Comparison of ENCODE assay signal across 8 mouse cellular contexts in genomic region chr12:54986052-54986717, GRCm38 (mm10). TPM values are rescaled to one million over a fixed set of nuclear protein-coding genes. Genes with fewer than 3 reads are reported as not detected.
DNase-seq lines count a peak whose midpoint lies in the region; ATAC-seq and TF ChIP-seq lines count a peak whose summit lies in the region.

TSS of gene Gm20403 (minus strand) at chr12:54986529.

- peaks cover 3% of the 10 kb centered on the region; the same call in 1 of the 2 replicates for H3K36me3 ChIP-seq in limb, embryonic 11.5 days (ENCODE audit: control insufficient read depth, insufficient read depth, low read length)
- H3K36me3 ChIP-seq in midbrain, embryonic 11.5 days (ENCODE audit: control insufficient read depth, insufficient read depth, low read length), result 0 out of 2 replicates have a peak, but pooled peaks cover 2% of the 10 kb centered on the region
- no peaks in the 10 kb centered on the region for H3K36me3 ChIP-seq in small intestine, adult 2 months (ENCODE audit: control insufficient read depth, insufficient read depth, low read length)

- no peak; the same call in 1 of the 2 replicates for ATAC-seq in limb, embryonic 11.5 days (ENCODE audit: insufficient number of reproducible peaks, low FRiP score, low TSS enrichment, low read depth)
- peak; percentile 73 for ATAC-seq in midbrain, embryonic 11.5 days (ENCODE audit: low FRiP score)

- WGBS in limb, embryonic 11.5 days, result under 1% methylated on average over 60 of the region's 60 CpGs
- WGBS in midbrain, embryonic 11.5 days, result under 1% methylated on average over 49 of the region's 60 CpGs
- whole genome bisulfite sequencing in small intestine, adult 2 months, result under 1% methylated on average over 38 of the region's 60 CpGs

- TF ChIP-seq POLR2A in small intestine, adult 2 months (IDR thresholded peaks at IDR 0.05; ENCODE audit: low read depth, low read length), result peak; percentile 98

- peak within 1 kb of the TSS; percentile 91 for H3K9ac ChIP-seq in limb, embryonic 11.5 days (ENCODE audit: low read length)
- H3K9ac ChIP-seq in midbrain, embryonic 11.5 days (ENCODE audit: low read length), result peak within 1 kb of the TSS; percentile 97

- no peaks in the 10 kb centered on the region for H3K9me3 ChIP-seq in limb, embryonic 11.5 days (ENCODE audit: control insufficient read depth, low read length)
- H3K9me3 ChIP-seq in midbrain, embryonic 11.5 days (ENCODE audit: control insufficient read depth, low read length), result no peaks in the 10 kb centered on the region

- H3K4me2 ChIP-seq in limb, embryonic 11.5 days (ENCODE audit: low read depth, severe bottlenecking), result peak within 1 kb of the TSS; percentile 86
- peak within 1 kb of the TSS; percentile 84 for H3K4me2 ChIP-seq in midbrain, embryonic 11.5 days

- peak; percentile 9 to 31 for DNase-seq in left cerebral cortex, adult 18-20 months (ENCODE audit: low spot score in 2 of 2)
- no peak for DNase-seq in left cerebral cortex, adult 11 months (ENCODE audit: low spot score)
- peak; percentile 75 for DNase-seq in embryo, embryonic 10 days (ENCODE audit: low spot score)
- peak; percentile 47 for DNase-seq in gastrocnemius, postnatal 25 days
- peak; percentile 54 for DNase-seq in hindlimb bud, embryonic 11.5 days (ENCODE audit: extremely low spot score, low read depth, low spot score)
- DNase-seq in limb, embryonic 11.5 days (ENCODE audit: low spot score), result peak; percentile 76
- peak; percentile 97 for DNase-seq in midbrain, embryonic 11.5 days (ENCODE audit: low spot score, missing footprints)

- H3K27me3 ChIP-seq in limb, embryonic 11.5 days (ENCODE audit: control insufficient read depth, insufficient read depth, low read length), result no peaks in the 10 kb centered on the region
- no peaks in the 10 kb centered on the region for H3K27me3 ChIP-seq in midbrain, embryonic 11.5 days (ENCODE audit: control insufficient read depth, insufficient read depth, low read length)
- no peaks in the 10 kb centered on the region for H3K27me3 ChIP-seq in small intestine, adult 2 months (ENCODE audit: control insufficient read depth, insufficient read depth, low read length)

- no peak for TF ChIP-seq CTCF in small intestine, adult 2 months (IDR thresholded peaks at IDR 0.05; ENCODE audit: extremely low read depth, insufficient read length, insufficient replicate concordance, low read depth, low read length)

- peak within 1 kb of the TSS; percentile 85 for H3K4me3 ChIP-seq in limb, embryonic 11.5 days (ENCODE audit: low read depth, low read length)
- H3K4me3 ChIP-seq in midbrain, embryonic 11.5 days (ENCODE audit: low read depth, low read length), result peak within 1 kb of the TSS; percentile 93
- H3K4me3 ChIP-seq in small intestine, adult 2 months (ENCODE audit: low read depth, low read length), result peak within 1 kb of the TSS; percentile 99

- peak within 1 kb of the TSS; percentile 84 for H3K27ac ChIP-seq in limb, embryonic 11.5 days (replicated peaks; ENCODE audit: low read depth, low read length)
- H3K27ac ChIP-seq in midbrain, embryonic 11.5 days (ENCODE audit: low read depth, low read length), result peak within 1 kb of the TSS; percentile 85
- peak within 1 kb of the TSS; percentile 80 for H3K27ac ChIP-seq in small intestine, adult 2 months (ENCODE audit: insufficient read depth, low read depth, low read length)

- H3K4me1 ChIP-seq in limb, embryonic 11.5 days (ENCODE audit: control insufficient read depth, insufficient read depth, low read length), result no peaks in the 10 kb centered on the region
- peaks cover 4% of the 10 kb centered on the region; the same call in 1 of the 2 replicates for H3K4me1 ChIP-seq in midbrain, embryonic 11.5 days (ENCODE audit: control insufficient read depth, insufficient read depth, low read length)
- peaks cover 4% of the 10 kb centered on the region; the same call in 1 of the 2 replicates for H3K4me1 ChIP-seq in small intestine, adult 2 months (ENCODE audit: control insufficient read depth, insufficient read depth, insufficient read length, low read length)

RNA-seq across cellular contexts. Expression of gene Gm20403, which starts in this region (rescaled TPM):
- total RNA-seq in left cerebral cortex, adult 18-20 months (2021), result not detected
- total RNA-seq in gastrocnemius, postnatal 25 days (2021), result not detected
- polyA plus RNA-seq in limb, embryonic 11.5 days (2014; fragmentation: Nextera tagmentation; extraction: Ambion mirVana), result not detected in 2 replicates
- polyA plus RNA-seq in midbrain, embryonic 11.5 days (2014; fragmentation: Nextera tagmentation; extraction: Ambion mirVana), result not detected in 2 replicates
- not detected in 2 replicates for polyA plus RNA-seq in small intestine, adult 2 months (2012; rRNA removed)

Comparison
In these comparisons a context has a peak if more than half of its experiments do, and no peak if none do; other contexts are left out.
1. Peak in DNase-seq in left cerebral cortex, adult 18-20 months; RNA of the gene not detected or under 1 TPM.
2. Peak in DNase-seq in gastrocnemius, postnatal 25 days; RNA of the gene not detected or under 1 TPM.
3. Peak in DNase-seq, H3K4me3 ChIP-seq, H3K27ac ChIP-seq, H3K9ac ChIP-seq and H3K4me2 ChIP-seq in limb, embryonic 11.5 days; RNA of the gene not detected or under 1 TPM.
4. Peak in DNase-seq, ATAC-seq, H3K4me3 ChIP-seq, H3K27ac ChIP-seq, H3K9ac ChIP-seq and H3K4me2 ChIP-seq in midbrain, embryonic 11.5 days; RNA of the gene not detected or under 1 TPM.